Mouse (Mus musculus) heart, postnatal 0 days (tissue): Measurements from ENCODE around the gene Trim23. TPM values are rescaled to one million over a fixed set of nuclear protein-coding genes. Genes with fewer than 3 reads are reported as not detected.

ENCODE experiments used
- ATAC-seq: fragments of 200-750 bp; cut with Nextera tagmentation; 2 replicates; pipeline ENCODE4 v1.8.0; 2017; ENCODE audit warnings: low read depth, moderate number of reproducible peaks, moderate library complexity; ENCODE audit not compliant: insufficient read depth
- DNase-seq: peaks from one replicate; pipeline ENCODE4 v3.0.0-alpha.2; 2016; ENCODE audit warnings: low spot score
- H3K27ac ChIP-seq: fragments of 300-500 bp; sonication (generic); 2 replicates; pipeline ENCODE4 v1.5.1; 2014; ENCODE audit warnings: low read depth, mild to moderate bottlenecking
- H3K27me3 ChIP-seq: fragments of 300-500 bp; sonication (generic); 2 replicates; pipeline ENCODE4 v1.6.1; 2014; ENCODE audit warnings: low read length, mixed read lengths; ENCODE audit not compliant: control insufficient read depth, insufficient read depth
- H3K36me3 ChIP-seq: fragments of 300-500 bp; sonication (generic); replicated peaks from 2 replicates; pipeline ENCODE4 v1.6.1; 2014; ENCODE audit warnings: low read length, mixed read lengths; ENCODE audit not compliant: control insufficient read depth, insufficient read depth
- H3K4me1 ChIP-seq: fragments of 300-500 bp; sonication (generic); 2 replicates; pipeline ENCODE4 v1.6.1; 2014; ENCODE audit warnings: antibody characterized with exemption; ENCODE audit not compliant: control insufficient read depth, insufficient read depth
- H3K4me2 ChIP-seq: fragments of 300-500 bp; sonication (generic); 2 replicates; pipeline ENCODE4 v1.6.1; 2014; ENCODE audit warnings: low read depth, mild to moderate bottlenecking, low read length, moderate library complexity
- H3K4me3 ChIP-seq: fragments of 300-500 bp; sonication (generic); 2 replicates; pipeline ENCODE4 v1.5.1; 2014; ENCODE audit warnings: low read depth, low read length
- H3K9ac ChIP-seq: fragments of 300-500 bp; sonication (generic); replicated peaks from 2 replicates; pipeline ENCODE4 v1.6.1; 2014; ENCODE audit warnings: low read depth, low read length, mixed read lengths
- H3K9me3 ChIP-seq: fragments of 300-500 bp; sonication (generic); replicated peaks from 2 replicates; pipeline ENCODE4 v1.6.1; 2016; ENCODE audit warnings: low read length; ENCODE audit not compliant: control insufficient read depth
- CTCF ChIP-seq: IDR thresholded peaks from 2 replicates; pipeline ENCODE4 v1.5.1; 2016; ENCODE audit warnings: antibody characterized with exemption, control low read depth, low read depth
- EP300 ChIP-seq: IDR thresholded peaks from 2 replicates; pipeline ENCODE4 v1.6.1; 2016; ENCODE audit warnings: antibody characterized with exemption, low read depth
- WGBS: fragments of 180-500 bp; shearing (Covaris S2); extraction: QIAGEN DNeasy Blood & Tissue Kit; methylation state at CpG from one replicate; pipeline ENCODE4 v1.1.7; 2014; 5-methylcytosine and 5-hydroxymethylcytosine counted together
- polyA plus RNA-seq: library from polyadenylated mRNA; unstranded; fragments of >200 nt; fragmentation: Nextera tagmentation; extraction: Ambion mirVana; gene quantifications from 2 replicates; pipeline ENCODE4 v1.2.1, GENCODE M21; 2015
- total RNA-seq: library from RNA; depleted of rRNA; stranded (reverse); fragments of >200 nt; gene quantifications from 2 replicates; pipeline ENCODE4 v1.2.3, GENCODE M21; 2014; ENCODE audit warnings: low replicate concordance

The Trim23 gene
- total and polyA plus RNA-seq, 2 experiments from 2014 or later, result 13.2 to 20.6 TPM

GRCm38 (mm10) chr13:104145646-104146045, 33.0 kb upstream of the Trim23 start:
- Histone ChIP-seq H3K9ac (no peak overlapping the region), H3K9me3 (no peaks in the 10 kb centered on the region), H3K4me1 (no peaks in the 10 kb centered on the region), H3K36me3 (peaks cover 68% of the 10 kb centered on the region), H3K27ac (no peak overlapping the region), H3K27me3 (no peaks in the 10 kb centered on the region), H3K4me2 (no peak overlapping the region), H3K4me3 (no peak overlapping the region)
- TF ChIP-seq EP300 (no peak), CTCF (no peak)
- DNase-seq (no peak), ATAC-seq (no peak)
- WGBS, result 90% methylated on average over 3 of the region's 3 CpGs

GRCm38 (mm10) chr13:104154180-104154579, 24.4 kb upstream of the Trim23 start:
- H3K27ac ChIP-seq, result no peak overlapping the region
- H3K9me3 ChIP-seq, result no peaks in the 10 kb centered on the region
- no peak overlapping the region for H3K9ac ChIP-seq
- ATAC-seq (no peak), DNase-seq (no peak)
- no peaks in the 10 kb centered on the region for H3K27me3 ChIP-seq
- H3K4me1 ChIP-seq, result no peaks in the 10 kb centered on the region
- WGBS, result 97% methylated on average over 5 of the region's 5 CpGs
- TF ChIP-seq CTCF, result no peak
- no peak for TF ChIP-seq EP300
- H3K4me2 ChIP-seq, result no peak overlapping the region
- H3K4me3 ChIP-seq, result no peak overlapping the region
- peaks cover 48% of the 10 kb centered on the region for H3K36me3 ChIP-seq

GRCm38 (mm10) chr13:104155106-104155505, 23.5 kb upstream of the Trim23 start:
- Histone ChIP-seq H3K9me3 (no peaks in the 10 kb centered on the region), H3K4me2 (no peak overlapping the region), H3K36me3 (peaks cover 54% of the 10 kb centered on the region), H3K27me3 (no peaks in the 10 kb centered on the region), H3K4me3 (no peak overlapping the region), H3K27ac (no peak overlapping the region), H3K4me1 (no peaks in the 10 kb centered on the region), H3K9ac (no peak overlapping the region)
- WGBS, result 88% methylated on average over 7 of the region's 7 CpGs
- ATAC-seq (no peak), DNase-seq (no peak)
- TF ChIP-seq EP300 (no peak), CTCF (no peak)

GRCm38 (mm10) chr13:104155686-104156085, 22.9 kb upstream of the Trim23 start:
- Histone ChIP-seq H3K4me1 (no peaks in the 10 kb centered on the region), H3K27ac (no peak overlapping the region), H3K4me3 (no peak overlapping the region), H3K9me3 (no peaks in the 10 kb centered on the region), H3K9ac (no peak overlapping the region), H3K4me2 (no peak overlapping the region), H3K27me3 (no peaks in the 10 kb centered on the region), H3K36me3 (peaks cover 55% of the 10 kb centered on the region)
- no peak for TF ChIP-seq CTCF
- WGBS, result 70% methylated on average over 1 of the region's 1 CpGs
- DNase-seq (no peak), ATAC-seq (no peak)

GRCm38 (mm10) chr13:104171711-104172110, 6.9 kb upstream of the Trim23 start:
- peaks cover 4% of the 10 kb centered on the region; the same call in 1 of the 2 replicates for H3K4me1 ChIP-seq
- no peak for DNase-seq
- H3K9me3 ChIP-seq, result no peaks in the 10 kb centered on the region
- peaks cover 23% of the 10 kb centered on the region for H3K36me3 ChIP-seq
- H3K4me2 ChIP-seq, result no peak overlapping the region
- WGBS, result 90% methylated on average over 5 of the region's 5 CpGs
- no peak for ATAC-seq
- no peaks in the 10 kb centered on the region for H3K27me3 ChIP-seq
- H3K27ac ChIP-seq, result no peak overlapping the region
- no peak overlapping the region for H3K9ac ChIP-seq
- no peak for TF ChIP-seq CTCF
- no peak for TF ChIP-seq EP300
- H3K4me3 ChIP-seq, result no peak overlapping the region

GRCm38 (mm10) chr13:104172498-104172897, 6.1 kb upstream of the Trim23 start:
- Histone ChIP-seq H3K4me2 (no peak overlapping the region), H3K27me3 (no peaks in the 10 kb centered on the region), H3K27ac (no peak overlapping the region), H3K9ac (no peak overlapping the region), H3K9me3 (no peaks in the 10 kb centered on the region), H3K36me3 (peaks cover 15% of the 10 kb centered on the region), H3K4me1 (peaks cover 10% of the 10 kb centered on the region), H3K4me3 (no peak overlapping the region)
- TF ChIP-seq CTCF (no peak), EP300 (no peak)
- ATAC-seq (no peak), DNase-seq (no peak)
